Mouse (Mus musculus): Measurements from ENCODE around the gene Efhc1. TPM values are rescaled to one million over a fixed set of nuclear protein-coding genes. Genes with fewer than 3 reads are reported as not detected.

Gene Efhc1
- polyA plus RNA-seq (2015; fragmentation: Nextera tagmentation; extraction: Ambion mirVana), result 2.9 and 3.4 TPM in 2 replicates

DNA sequence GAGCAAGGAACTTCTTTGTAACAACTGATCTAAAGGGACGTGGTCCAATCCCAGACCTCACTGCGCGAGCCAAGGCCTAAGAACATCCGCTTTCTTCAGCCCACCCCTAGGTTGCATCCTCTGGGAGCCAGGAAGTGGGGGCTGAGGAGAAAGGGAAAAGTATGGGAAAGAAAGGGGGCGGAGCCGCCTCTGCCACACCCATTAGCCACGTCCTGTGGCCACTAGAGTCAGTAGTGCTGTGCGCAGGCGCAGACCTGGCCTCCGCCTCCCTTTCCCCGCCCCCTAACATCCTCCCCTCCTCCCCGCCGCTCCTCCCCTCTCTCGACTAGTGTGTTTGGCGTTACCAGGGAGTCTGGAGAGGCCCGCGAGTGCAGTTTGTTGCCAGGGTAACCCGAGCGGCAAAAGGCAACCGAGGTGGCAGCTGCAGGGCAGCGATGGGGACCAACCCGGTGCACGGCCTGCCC lies at the start of gene Efhc1:
Gene Efhc1 (plus strand): TSS at position 327 of the 464 bp plus-strand sequence.
- H3K27me3 ChIP-seq, result no peaks in the 10 kb centered on the region
- peak within 1 kb of the TSS; percentile 74 for H3K4me2 ChIP-seq
- H3K27ac ChIP-seq, result peak within 1 kb of the TSS; percentile 81
- peak; percentile 98 for ATAC-seq (ENCODE audit: insufficient number of reproducible peaks, low FRiP score, low TSS enrichment, low read depth)
- no peaks in the 10 kb centered on the region for H3K9me3 ChIP-seq
- H3K4me1 ChIP-seq, result peaks cover 11% of the 10 kb centered on the region
- H3K4me3 ChIP-seq, result peak within 1 kb of the TSS; percentile 67
- H3K9ac ChIP-seq, result peak within 1 kb of the TSS; percentile 62
- no peaks in the 10 kb centered on the region for H3K36me3 ChIP-seq
- 1% methylated on average over 21 of the region's 23 CpGs for WGBS

DNA sequence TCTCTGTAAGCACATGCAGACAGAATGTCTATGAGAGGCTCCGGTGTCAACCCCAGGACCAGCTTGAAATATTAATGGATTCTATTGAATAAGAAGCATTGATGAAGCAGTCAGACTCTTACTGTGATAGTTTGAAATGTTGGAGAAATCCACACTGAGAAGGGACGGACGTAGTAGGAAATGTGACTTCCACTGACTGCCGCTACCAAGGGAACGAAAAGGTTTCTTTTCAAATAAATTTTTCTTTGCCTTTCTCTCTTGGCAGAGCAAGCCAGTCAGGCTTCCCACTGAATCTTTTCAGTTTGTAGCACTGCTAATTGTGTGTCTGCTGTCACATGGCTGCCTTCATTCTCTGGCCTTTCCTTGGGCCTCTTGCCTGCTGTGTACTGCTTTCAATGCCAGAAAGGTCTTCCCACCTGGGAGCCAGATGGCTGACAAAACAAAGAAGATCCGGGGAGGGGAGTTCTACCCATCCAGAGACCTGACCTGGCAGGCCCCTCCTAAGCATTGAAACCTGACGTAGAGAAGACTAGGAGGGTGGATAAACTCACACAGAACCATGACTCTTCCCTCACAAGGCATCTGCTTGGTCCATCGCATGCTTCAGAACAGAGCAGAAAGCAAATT lies 45.8 kb upstream of the Efhc1 start:
- Histone ChIP-seq H3K9me3 (no peaks in the 10 kb centered on the region), H3K4me1 (no peaks in the 10 kb centered on the region), H3K27ac (no peak overlapping the region), H3K36me3 (no peaks in the 10 kb centered on the region), H3K27me3 (no peaks in the 10 kb centered on the region), H3K4me2 (no peak overlapping the region), H3K9ac (no peak overlapping the region), H3K4me3 (no peak overlapping the region)
- ATAC-seq (ENCODE audit: insufficient number of reproducible peaks, low FRiP score, low TSS enrichment, low read depth), result no peak
- 86% methylated on average over 8 of the region's 8 CpGs for WGBS

DNA sequence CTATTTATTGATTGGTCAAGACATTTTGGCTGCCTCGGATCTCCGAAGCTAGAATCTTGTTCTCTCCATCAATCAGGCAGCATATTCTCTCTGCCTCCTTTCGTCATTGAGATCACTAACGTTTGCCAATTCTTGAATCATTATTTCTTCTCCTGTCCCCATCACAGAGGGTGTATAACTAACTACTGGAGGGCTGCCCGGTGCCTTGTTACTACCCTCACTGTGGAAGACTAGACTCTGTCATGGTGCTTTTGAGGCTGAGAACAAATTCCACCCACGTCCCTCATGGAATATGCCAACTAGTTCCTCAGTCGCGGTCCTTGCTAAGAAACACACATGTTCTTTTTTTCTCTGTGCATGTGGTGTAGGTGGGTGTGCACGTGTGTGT lies 45.3 kb upstream of the Efhc1 start:
- no peak overlapping the region for H3K9ac ChIP-seq
- no peaks in the 10 kb centered on the region for H3K4me1 ChIP-seq
- no peaks in the 10 kb centered on the region for H3K27me3 ChIP-seq
- H3K9me3 ChIP-seq, result no peaks in the 10 kb centered on the region
- no peak overlapping the region for H3K4me3 ChIP-seq
- WGBS, result 87% methylated on average over 9 of the region's 9 CpGs
- no peak overlapping the region for H3K4me2 ChIP-seq
- no peak overlapping the region for H3K27ac ChIP-seq
- no peak for ATAC-seq (ENCODE audit: insufficient number of reproducible peaks, low FRiP score, low TSS enrichment, low read depth)
- no peaks in the 10 kb centered on the region for H3K36me3 ChIP-seq

DNA sequence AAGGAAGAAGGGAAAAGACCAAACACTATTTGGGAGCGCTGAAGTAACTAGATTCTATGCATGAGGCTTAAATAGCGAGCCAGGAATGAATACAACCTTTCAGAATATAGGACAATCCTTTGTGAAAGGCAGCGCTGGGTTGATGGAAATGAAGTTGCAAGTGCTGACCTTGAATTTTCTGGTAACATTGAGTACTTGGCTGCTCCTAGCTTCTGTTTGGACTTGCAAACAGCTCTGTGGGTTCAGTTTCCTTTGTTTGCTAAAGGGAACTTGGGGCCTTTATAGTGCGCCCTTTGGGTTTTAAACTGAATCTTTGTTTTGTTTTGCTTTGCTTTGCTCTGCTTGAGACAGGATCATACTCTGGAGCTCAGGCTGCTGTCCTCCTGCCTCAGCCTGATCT lies 42.9 kb upstream of the Efhc1 start:
- ATAC-seq (ENCODE audit: insufficient number of reproducible peaks, low FRiP score, low TSS enrichment, low read depth), result no peak
- H3K4me3 ChIP-seq, result no peak overlapping the region
- no peaks in the 10 kb centered on the region for H3K36me3 ChIP-seq
- WGBS, result 64% methylated on average over 4 of the region's 4 CpGs
- H3K27ac ChIP-seq, result no peak overlapping the region
- no peak overlapping the region for H3K9ac ChIP-seq
- H3K27me3 ChIP-seq, result no peaks in the 10 kb centered on the region
- H3K4me1 ChIP-seq, result peaks cover 3% of the 10 kb centered on the region; the same call in 1 of the 2 replicates
- H3K4me2 ChIP-seq, result no peak overlapping the region
- no peaks in the 10 kb centered on the region for H3K9me3 ChIP-seq

DNA sequence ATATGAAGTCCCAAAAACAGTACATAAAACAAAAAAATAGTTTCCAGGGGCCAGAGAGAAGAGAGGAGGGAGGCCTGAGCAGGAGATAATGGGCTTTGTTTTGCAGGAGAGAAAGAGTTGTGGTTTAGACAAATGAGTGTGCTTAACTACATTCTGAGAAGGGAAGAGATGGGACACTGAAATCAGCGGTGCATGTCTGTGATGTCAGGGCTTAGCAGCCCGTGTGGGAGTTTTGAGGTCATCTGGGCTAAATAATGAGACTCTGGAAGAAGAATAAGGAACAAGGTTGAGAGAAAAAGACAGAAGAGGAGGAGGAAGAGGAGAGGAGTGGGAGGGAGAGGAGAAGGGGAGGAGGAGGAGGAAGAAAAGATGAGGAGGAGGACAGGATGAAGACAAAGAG lies 39.3 kb upstream of the Efhc1 start:
- Histone ChIP-seq H3K4me3 (no peak overlapping the region), H3K27me3 (no peaks in the 10 kb centered on the region), H3K27ac (no peak overlapping the region), H3K9me3 (no peaks in the 10 kb centered on the region), H3K4me2 (no peak overlapping the region), H3K9ac (no peak overlapping the region), H3K36me3 (no peaks in the 10 kb centered on the region), H3K4me1 (peaks cover 3% of the 10 kb centered on the region; the same call in 1 of the 2 replicates)
- 50% methylated on average over 2 of the region's 2 CpGs for WGBS
- no peak for ATAC-seq (ENCODE audit: insufficient number of reproducible peaks, low FRiP score, low TSS enrichment, low read depth)

DNA sequence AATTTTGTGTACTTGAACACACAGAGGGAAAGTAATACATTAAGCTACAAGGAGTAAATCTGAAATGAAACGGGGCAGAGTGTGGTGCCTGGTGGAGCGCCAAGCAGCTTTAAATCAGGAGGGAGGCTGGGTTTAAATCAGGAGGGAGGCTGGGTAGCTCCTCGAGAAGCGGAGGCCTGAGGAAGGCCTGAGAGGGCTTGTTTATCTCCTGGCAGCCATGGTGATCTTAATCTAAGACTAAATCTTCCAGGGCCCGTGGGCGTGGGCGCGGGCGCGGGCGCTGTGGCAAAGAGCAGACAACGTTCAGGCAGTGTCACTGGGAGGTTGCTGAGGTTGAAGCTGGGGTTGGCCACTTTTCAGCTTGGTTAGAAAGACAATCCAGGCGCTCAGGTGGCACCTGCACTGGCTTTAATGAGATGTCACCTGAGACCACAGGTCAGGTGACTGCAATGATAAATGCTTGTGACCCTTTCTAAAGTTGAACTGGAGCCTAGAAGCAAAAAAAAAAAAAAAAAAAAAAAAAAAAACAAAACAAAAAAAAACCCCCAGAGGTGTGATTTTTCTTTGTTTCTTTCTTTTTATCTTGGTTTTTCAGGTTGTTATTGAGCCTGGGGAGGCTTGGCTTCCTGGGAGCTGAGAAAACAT lies 38.8 kb upstream of the Efhc1 start:
- H3K4me3 ChIP-seq, result no peak overlapping the region
- H3K9me3 ChIP-seq, result no peaks in the 10 kb centered on the region
- H3K4me2 ChIP-seq, result no peak overlapping the region
- no peaks in the 10 kb centered on the region for H3K27me3 ChIP-seq
- WGBS, result 55% methylated on average over 13 of the region's 13 CpGs
- no peaks in the 10 kb centered on the region for H3K36me3 ChIP-seq
- H3K9ac ChIP-seq, result no peak overlapping the region
- H3K4me1 ChIP-seq, result peaks cover 3% of the 10 kb centered on the region; the same call in 1 of the 2 replicates
- no peak overlapping the region for H3K27ac ChIP-seq
- no peak for ATAC-seq (ENCODE audit: insufficient number of reproducible peaks, low FRiP score, low TSS enrichment, low read depth)

DNA sequence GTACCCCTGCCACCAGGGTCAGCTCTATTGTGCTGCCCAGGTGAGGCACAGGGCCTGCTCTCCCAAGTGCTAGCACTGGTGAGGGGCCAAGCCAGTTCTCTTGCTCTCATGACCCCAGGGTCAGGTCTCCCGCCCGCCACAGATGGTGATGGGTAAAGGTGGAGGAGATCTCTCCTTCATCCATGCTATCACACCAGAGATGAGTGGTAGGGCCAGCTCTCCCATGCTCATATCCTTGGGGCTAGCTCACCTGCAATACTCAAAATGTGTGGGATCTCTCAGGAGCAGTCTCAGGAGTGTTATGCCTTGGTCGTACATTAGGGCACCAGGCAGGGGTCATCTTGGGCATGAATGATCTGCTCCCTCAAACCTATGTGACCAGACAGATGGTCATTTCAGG lies 36.7 kb upstream of the Efhc1 start:
- WGBS, result 94% methylated on average over 3 of the region's 3 CpGs
- no peak overlapping the region for H3K4me2 ChIP-seq
- no peak overlapping the region for H3K9ac ChIP-seq
- no peak overlapping the region for H3K27ac ChIP-seq
- H3K36me3 ChIP-seq, result no peaks in the 10 kb centered on the region
- peaks cover 3% of the 10 kb centered on the region; the same call in 1 of the 2 replicates for H3K4me1 ChIP-seq
- no peak overlapping the region for H3K4me3 ChIP-seq
- H3K9me3 ChIP-seq, result no peaks in the 10 kb centered on the region
- no peak for ATAC-seq (ENCODE audit: insufficient number of reproducible peaks, low FRiP score, low TSS enrichment, low read depth)
- no peaks in the 10 kb centered on the region for H3K27me3 ChIP-seq

DNA sequence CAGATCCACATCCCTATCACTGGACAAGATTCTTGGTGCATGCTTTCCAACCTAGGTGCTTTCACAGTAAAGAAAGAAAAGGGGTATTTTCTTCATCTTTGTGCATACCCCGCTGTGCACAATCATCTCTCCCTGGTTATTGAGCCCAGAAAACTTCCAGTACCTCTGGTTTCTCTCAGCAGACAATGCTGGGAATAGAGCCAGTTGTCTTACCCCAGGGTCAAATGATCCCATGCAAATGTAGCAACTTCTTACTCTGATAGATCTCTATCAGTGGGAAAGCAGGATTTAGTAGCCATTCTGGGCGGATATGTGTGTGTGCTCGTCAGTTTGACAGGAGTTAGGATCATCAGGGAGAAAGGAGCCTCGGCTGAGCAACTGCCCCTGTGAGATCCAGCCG lies 35.8 kb upstream of the Efhc1 start:
- 78% methylated on average over 5 of the region's 5 CpGs for WGBS
- Histone ChIP-seq H3K9me3 (no peaks in the 10 kb centered on the region), H3K9ac (no peak overlapping the region), H3K4me1 (peaks cover 3% of the 10 kb centered on the region; the same call in 1 of the 2 replicates), H3K4me2 (no peak overlapping the region), H3K27me3 (no peaks in the 10 kb centered on the region), H3K27ac (no peak overlapping the region), H3K36me3 (no peaks in the 10 kb centered on the region), H3K4me3 (no peak overlapping the region)
- no peak for ATAC-seq (ENCODE audit: insufficient number of reproducible peaks, low FRiP score, low TSS enrichment, low read depth)

DNA sequence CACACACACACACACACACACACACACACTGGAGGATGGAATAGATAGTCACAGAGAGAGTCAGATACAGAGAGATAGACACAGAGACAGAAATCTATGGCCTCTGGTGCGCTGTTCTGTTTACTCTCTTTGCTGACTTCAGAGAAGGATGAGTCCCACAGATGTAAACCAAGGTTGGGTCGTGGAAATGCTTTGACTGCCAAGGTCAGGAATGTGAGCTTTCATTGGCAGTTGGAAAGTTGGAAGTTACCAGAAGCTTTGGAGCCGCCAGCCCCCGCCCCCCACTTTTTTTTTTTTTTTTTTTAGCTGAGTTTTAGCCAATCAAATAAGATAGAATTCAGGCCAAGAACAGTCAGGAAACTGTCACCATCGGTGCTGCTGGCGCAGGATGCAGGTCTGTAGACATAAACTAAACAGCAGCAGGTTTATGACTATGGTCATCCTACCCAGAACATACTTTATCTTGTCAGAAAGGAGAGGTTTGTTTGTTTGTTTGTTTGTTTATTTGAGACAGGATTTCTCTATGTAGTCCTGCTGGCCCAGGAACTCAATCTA lies 33.9 kb upstream of the Efhc1 start:
- Histone ChIP-seq H3K27ac (no peak overlapping the region), H3K36me3 (no peaks in the 10 kb centered on the region), H3K9ac (no peak overlapping the region), H3K27me3 (no peaks in the 10 kb centered on the region), H3K4me2 (no peak overlapping the region), H3K9me3 (no peaks in the 10 kb centered on the region), H3K4me1 (peaks cover 1% of the 10 kb centered on the region; the same call in 1 of the 2 replicates), H3K4me3 (no peak overlapping the region)
- WGBS, result 71% methylated on average over 6 of the region's 6 CpGs
- ATAC-seq (ENCODE audit: insufficient number of reproducible peaks, low FRiP score, low TSS enrichment, low read depth), result no peak

DNA sequence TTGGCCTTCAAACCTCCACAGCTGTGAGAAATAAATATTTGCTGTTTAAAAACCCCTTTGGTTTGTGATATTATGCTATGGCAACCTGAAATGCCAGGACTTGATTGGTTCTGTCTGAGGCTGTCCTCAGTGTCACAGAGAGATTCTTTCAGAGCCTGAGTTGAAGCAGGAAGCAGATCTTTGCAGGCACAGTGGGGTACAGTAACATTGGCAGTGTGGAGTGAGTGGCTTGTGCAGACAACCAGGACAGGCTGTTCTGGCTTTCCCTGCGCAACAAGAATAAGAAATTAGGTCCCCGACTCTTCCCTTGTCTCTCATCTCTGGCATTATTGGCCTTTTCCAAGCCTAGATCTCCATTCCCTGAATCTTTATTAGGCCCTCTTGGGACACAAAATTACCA lies 31.7 kb upstream of the Efhc1 start:
- no peak overlapping the region for H3K4me3 ChIP-seq
- ATAC-seq (ENCODE audit: insufficient number of reproducible peaks, low FRiP score, low TSS enrichment, low read depth), result no peak
- no peak overlapping the region for H3K4me2 ChIP-seq
- no peaks in the 10 kb centered on the region for H3K9me3 ChIP-seq
- peaks cover 11% of the 10 kb centered on the region; the same call in 1 of the 2 replicates for H3K4me1 ChIP-seq
- H3K27me3 ChIP-seq, result no peaks in the 10 kb centered on the region
- H3K36me3 ChIP-seq, result no peaks in the 10 kb centered on the region
- H3K9ac ChIP-seq, result no peak overlapping the region
- H3K27ac ChIP-seq, result no peak overlapping the region
- WGBS, result 79% methylated on average over 2 of the region's 2 CpGs

DNA sequence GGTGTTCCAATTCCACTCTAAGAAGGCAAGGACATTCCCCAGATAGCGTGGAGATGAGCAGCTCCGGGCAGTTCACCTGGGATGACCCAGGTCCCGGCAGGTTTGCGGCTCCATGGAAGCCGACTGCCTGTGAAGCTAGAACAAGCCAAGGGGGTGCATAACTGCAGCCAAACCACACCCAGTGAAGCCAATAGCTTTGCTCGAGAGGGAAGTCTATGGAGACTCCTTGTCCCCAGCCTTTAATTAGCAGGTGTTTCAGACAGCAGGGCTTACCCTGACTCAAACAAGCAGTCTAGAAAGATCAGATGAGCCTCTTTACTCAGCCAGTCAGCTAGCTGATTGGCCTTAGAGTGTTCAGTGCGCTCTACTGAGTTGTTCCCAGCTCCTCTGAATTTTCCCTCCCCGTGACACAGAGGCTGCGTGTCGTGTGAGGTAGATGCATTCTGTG lies 30.3 kb upstream of the Efhc1 start:
- Histone ChIP-seq H3K27ac (no peak overlapping the region), H3K9me3 (no peaks in the 10 kb centered on the region), H3K9ac (no peak overlapping the region), H3K4me2 (no peak overlapping the region), H3K36me3 (no peaks in the 10 kb centered on the region), H3K4me1 (peaks cover 11% of the 10 kb centered on the region; the same call in 1 of the 2 replicates), H3K4me3 (no peak overlapping the region), H3K27me3 (no peaks in the 10 kb centered on the region)
- 82% methylated on average over 10 of the region's 10 CpGs for WGBS
- no peak for ATAC-seq (ENCODE audit: insufficient number of reproducible peaks, low FRiP score, low TSS enrichment, low read depth)

All from limb, embryonic 15.5 days (tissue).